9 mouse cellular contexts compared by ENCODE assay signal in genomic region chr5:76855829-76856600, GRCm38 (mm10). TPM values are rescaled to one million over a fixed set of nuclear protein-coding genes. Genes with fewer than 3 reads are reported as not detected.
DNase-seq lines count a peak whose midpoint lies in the region; ATAC-seq and TF ChIP-seq lines count a peak whose summit lies in the region.
"Had no signal": no experiment of that assay in that cellular context is flagged by ENCODE, and none has a peak within 500 bp of the region (broad histone marks: within the 10 kb centered on the region; RNA-seq: fewer than 3 reads in every experiment).

No protein-coding gene starts in this region.

- peak overlapping the region; percentile 3; the same call in 1 of the 2 replicates for H3K4me2 ChIP-seq in forebrain, embryonic 16.5 days (ENCODE audit: low read length)
- peak overlapping the region; percentile 58 for H3K4me2 ChIP-seq in liver, embryonic 13.5 days

- peaks cover 37% of the 10 kb centered on the region for H3K4me1 ChIP-seq in testis, adult 2 months (ENCODE audit: control insufficient read depth, insufficient read depth, low read length)
- H3K4me1 ChIP-seq in forebrain, embryonic 16.5 days (replicated peaks; ENCODE audit: control insufficient read depth, insufficient read depth, low read length) = peaks cover 14% of the 10 kb centered on the region
- H3K4me1 ChIP-seq in liver, embryonic 13.5 days (replicated peaks) = peaks cover 15% of the 10 kb centered on the region

- H3K27me3 ChIP-seq in testis, adult 2 months (ENCODE audit: control insufficient read depth, insufficient read depth, low read length) = no peaks in the 10 kb centered on the region; the same call in 1 of the 2 replicates
- H3K27me3 ChIP-seq in forebrain, embryonic 16.5 days (replicated peaks; ENCODE audit: control insufficient read depth, insufficient read depth, low read length) = no peaks in the 10 kb centered on the region; the same call in 1 of the 2 replicates
- peaks cover 48% of the 10 kb centered on the region for H3K27me3 ChIP-seq in liver, embryonic 13.5 days

- no peak overlapping the region for H3K9ac ChIP-seq in forebrain, embryonic 16.5 days (replicated peaks; ENCODE audit: low read depth, low read length)
- H3K9ac ChIP-seq in liver, embryonic 13.5 days = no peak overlapping the region

- WGBS in forebrain, embryonic 16.5 days = 25% methylated on average over 25 of the region's 25 CpGs
- 27% methylated on average over 25 of the region's 25 CpGs for WGBS in liver, embryonic 13.5 days (ENCODE audit: insufficient replicate concordance)

- H3K27ac ChIP-seq in testis, adult 2 months (ENCODE audit: control insufficient read depth, insufficient read depth, low read depth, low read length) = no peak overlapping the region
- 0 out of 2 replicates have a peak overlapping the region, but pooled peaks have one; percentile 0 for H3K27ac ChIP-seq in forebrain, embryonic 16.5 days (ENCODE audit: low read length)
- H3K27ac ChIP-seq in liver, embryonic 13.5 days = no peak overlapping the region
- H3K27ac ChIP-seq: macrophage had no signal

- H3K9me3 ChIP-seq in forebrain, embryonic 16.5 days (ENCODE audit: control insufficient read depth, low read length) = no peaks in the 10 kb centered on the region
- H3K9me3 ChIP-seq in liver, embryonic 13.5 days (replicated peaks) = no peaks in the 10 kb centered on the region

- no peak for DNase-seq in testis, postnatal 14 days (ENCODE audit: low spot score)
- no peak for DNase-seq in liver, embryonic 13.5 days
- DNase-seq in thymus, postnatal 14 days = no peak
- DNase-seq in T-cell, adult 2 months (ENCODE audit: low spot score) = no peak
- DNase-seq: adrenal gland, postnatal 10 days had no signal

- ATAC-seq in forebrain, embryonic 16.5 days = peak; percentile 54; the same call in 1 of the 2 replicates
- no peak for ATAC-seq in liver, embryonic 13.5 days (ENCODE audit: low read depth)
- ATAC-seq in CD4-positive, CD25-positive, alpha-beta regulatory T cell, adult 4 months = no peak

- peak overlapping the region; percentile 1 for H3K4me3 ChIP-seq in testis, adult 2 months (ENCODE audit: control insufficient read depth, low read depth, low read length)
- H3K4me3 ChIP-seq in forebrain, embryonic 16.5 days (replicated peaks; ENCODE audit: low read length) = no peak overlapping the region
- peak overlapping the region; percentile 41 for H3K4me3 ChIP-seq in liver, embryonic 13.5 days (replicated peaks)

- no peaks in the 10 kb centered on the region for H3K36me3 ChIP-seq in testis, adult 2 months (ENCODE audit: control insufficient read depth, insufficient read depth, low read length)
- peaks cover 10% of the 10 kb centered on the region; the same call in 1 of the 2 replicates for H3K36me3 ChIP-seq in forebrain, embryonic 16.5 days (ENCODE audit: control insufficient read depth, insufficient read depth)
- H3K36me3 ChIP-seq in liver, embryonic 13.5 days = peaks cover 7% of the 10 kb centered on the region; the same call in 1 of the 2 replicates

- no peak for TF ChIP-seq POLR2A in testis, adult 2 months (IDR thresholded peaks at IDR 0.05; ENCODE audit: control insufficient read depth, low read depth, low read length)

- TF ChIP-seq CTCF in testis, adult 2 months (IDR thresholded peaks at IDR 0.05; ENCODE audit: control insufficient read depth, insufficient read depth, insufficient replicate concordance, low read depth, low read length) = no peak

RNA-seq across cellular contexts. Expression of gene Aasdh, which starts 49.3 kb away (rescaled TPM):
- 12.5 and 15.8 TPM in 2 replicates for polyA plus RNA-seq in testis, adult 2 months (2012; rRNA removed)
- polyA plus RNA-seq in forebrain, embryonic 16.5 days (2015; fragmentation: Nextera tagmentation; extraction: Ambion mirVana) = 25.7 and 28.1 TPM in 2 replicates
- polyA plus RNA-seq in liver, embryonic 13.5 days (2015; fragmentation: Nextera tagmentation; extraction: Ambion mirVana) = 6.4 and 10.1 TPM in 2 replicates
- polyA plus RNA-seq in CD4-positive, CD25-positive, alpha-beta regulatory T cell, adult 4 months (2017; shearing (Covaris generic)) = 10 to 100 TPM; 17.2 to 24.9 TPM
